Mouse (Mus musculus) MEL-GATA-1-ER (cell line): Measurements from ENCODE around the gene Cmtm4.

ENCODE experiments used
- DNase-seq: peaks from one replicate; pipeline ENCODE4 v3.0.0-alpha.2; 2012; ENCODE audit warnings: low read depth; ENCODE audit errors: extremely low read depth

The Cmtm4 gene

DNA sequence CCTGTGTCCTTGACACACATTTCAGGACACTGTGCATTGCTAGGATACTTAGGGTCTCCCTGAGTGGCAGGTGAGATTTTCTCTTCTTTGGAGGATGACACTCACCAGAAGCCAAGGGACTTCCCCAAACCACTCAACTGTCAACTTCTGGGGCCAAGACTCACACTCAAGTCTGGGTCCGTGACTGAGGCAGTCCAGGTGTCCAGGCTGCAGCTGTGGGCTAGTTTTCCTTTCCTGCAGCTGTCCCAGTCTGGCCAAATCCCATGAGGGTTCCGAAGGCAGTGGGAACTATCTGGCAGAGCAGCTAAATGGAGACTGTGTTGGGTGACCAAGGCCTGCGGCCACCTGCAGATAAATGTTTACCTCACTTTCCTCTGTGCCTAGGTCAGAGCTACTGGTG lies 16.4 kb upstream of the Cmtm4 start:
- DNase-seq, result no peak

DNA sequence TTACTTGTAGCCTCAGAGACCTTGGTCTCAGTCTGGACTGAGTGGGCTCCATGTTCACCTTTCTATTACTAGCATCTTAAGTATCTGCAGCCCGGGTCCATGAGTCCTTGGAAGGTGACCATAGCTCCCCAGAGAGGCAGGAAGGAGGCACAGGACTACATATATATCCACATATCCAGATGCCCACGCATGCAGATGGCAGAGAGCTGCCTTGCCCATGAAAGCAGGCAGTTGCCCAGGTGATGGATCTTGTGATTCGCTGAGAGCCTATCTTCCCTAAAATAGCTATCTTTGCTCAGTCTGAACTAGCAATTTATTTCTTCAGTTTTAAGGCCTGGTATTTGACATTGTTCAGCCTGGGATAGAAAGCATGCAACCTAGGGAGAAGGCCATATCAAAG lies 15.9 kb upstream of the Cmtm4 start:
- DNase-seq, result no peak

DNA sequence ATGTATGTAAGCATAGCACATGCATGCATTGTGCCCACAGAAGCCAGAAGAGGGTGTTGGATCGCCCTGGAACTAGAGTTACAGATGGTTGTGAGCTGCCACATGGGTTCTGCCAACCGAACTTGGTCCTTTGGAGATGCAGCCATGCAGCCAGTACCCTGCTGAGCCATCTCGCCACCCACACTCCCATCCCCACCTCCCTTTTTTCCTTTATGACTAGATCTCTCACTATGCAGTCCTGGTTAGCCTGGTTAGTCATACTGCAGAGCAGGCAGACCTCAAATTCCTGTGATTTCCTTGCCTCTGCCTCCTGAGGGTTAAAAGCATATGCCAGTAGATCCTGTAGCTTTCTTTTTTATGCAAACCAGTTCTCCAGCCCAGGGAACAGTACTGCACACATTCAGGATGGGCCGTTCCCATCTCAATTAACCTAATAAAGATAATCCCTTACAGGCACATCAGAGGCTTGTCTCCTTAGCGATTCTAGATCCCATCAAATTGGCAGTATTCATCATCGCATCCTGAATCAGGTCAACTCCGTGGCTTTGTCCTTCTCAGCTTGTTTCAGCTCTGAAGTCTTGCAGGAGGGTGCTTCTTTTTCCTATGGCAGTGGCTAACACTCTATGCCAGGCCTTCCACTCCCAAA lies 15.1 kb upstream of the Cmtm4 start:
- DNase-seq, result no peak

DNA sequence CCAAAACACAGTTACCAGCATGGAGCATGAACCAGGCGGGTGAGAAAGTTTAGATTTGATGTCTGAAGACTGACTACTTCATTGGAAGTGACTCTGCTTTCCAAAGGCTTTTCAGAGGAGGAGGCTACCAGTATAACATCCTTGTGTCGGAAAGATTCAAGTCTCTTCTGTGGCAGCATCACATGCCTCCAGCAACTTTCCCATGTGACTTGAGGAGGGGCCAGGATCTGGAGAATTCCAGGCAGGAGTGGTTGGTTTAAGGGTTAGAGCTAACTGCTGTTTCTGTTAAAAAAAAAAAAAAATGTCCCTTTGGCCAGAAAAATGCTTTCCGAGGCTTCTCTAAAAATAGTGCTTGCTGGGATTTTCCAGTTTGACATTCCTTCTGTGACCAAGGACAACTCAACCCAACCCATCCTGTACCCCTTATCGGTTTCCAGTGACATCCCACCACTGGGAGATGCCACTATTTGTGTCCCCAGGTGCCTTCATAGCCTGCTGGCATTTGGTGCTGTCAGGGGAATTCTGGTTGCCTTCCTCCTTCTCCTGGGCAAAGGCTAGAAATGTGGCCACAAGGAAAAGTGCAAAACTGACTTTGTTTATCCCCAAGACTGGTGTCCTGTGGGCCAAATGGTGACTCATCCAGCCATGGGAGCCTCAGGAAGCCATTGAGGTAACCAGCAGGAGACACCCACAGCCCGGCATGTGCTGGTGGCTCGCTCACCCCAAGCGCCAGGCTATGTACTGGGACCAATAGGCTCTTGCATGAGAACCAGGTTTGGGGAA lies 12.9 kb upstream of the Cmtm4 start:
- DNase-seq, result no peak

DNA sequence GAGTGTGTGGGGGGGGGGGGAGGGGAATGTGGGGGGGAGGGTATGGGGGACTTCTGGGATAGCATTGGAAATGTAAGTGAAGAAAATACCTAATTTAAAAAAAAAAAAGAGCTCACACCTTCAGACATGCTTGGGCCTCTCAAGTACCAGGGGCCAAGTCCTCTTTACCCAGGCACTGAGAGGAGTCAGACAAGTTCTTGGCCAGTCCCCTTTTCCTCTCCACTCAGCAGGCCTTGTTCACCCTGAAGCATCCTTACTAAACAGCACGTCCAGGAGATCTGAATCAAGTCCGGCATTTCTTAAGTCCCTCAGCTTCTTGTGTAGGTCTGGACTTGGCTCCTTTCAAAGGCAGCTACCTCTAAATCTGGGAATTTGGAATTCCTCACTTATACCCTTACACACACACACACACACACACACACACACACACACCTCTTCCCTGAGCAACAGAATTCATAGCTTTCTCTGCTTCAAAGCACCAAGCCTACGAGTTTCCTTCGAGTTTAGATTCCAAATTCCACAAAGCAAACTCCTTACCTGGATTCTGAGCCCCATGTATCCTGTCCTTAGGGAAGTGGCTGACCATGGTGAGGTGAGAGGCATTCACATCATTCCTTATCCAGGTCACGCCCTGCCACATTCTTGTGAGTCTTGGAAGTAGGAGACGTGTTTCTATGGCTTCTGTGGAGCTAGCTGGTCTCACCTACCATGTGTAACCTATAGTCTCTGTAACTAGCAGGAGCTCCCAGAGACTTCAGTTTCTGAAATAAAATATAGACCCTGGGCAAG lies 10.9 kb upstream of the Cmtm4 start:
- DNase-seq, result no peak

DNA sequence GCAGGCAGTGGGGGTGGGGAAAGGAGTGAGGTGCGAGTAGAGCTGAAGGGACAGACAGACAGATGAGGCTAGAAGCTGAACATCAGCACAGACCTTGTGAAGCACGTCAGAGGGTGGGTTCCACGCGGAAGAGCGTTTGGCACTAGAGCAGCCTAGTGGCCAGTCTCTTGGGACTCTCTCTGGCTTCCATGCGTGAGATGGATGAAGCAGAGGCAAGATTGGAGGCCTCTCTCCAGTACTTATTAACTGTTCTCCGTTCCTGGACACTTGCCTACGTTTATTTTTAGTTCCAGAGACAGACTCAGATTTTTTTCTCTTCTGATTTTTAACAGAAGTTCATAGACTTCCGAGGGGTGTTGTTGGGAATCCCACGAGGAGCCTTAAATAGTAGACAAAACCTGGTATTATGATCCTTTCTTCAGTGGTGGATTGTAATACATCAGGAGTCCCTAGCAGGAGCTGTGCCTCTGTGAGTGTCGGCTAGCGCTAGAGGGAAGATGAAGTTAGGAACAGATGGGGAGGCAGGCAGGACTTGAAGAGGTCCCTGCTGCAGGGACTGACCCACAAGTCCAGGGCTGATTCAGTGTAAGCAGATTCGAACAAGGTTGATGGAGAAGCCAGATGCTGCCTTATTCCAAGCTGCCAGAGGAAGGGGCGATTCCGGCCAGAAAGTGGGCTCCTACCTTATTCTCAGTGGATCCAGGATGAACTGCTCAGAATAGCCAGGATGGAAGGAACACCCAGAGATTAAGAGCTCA lies 10.0 kb upstream of the Cmtm4 start:
- no peak for DNase-seq

DNA sequence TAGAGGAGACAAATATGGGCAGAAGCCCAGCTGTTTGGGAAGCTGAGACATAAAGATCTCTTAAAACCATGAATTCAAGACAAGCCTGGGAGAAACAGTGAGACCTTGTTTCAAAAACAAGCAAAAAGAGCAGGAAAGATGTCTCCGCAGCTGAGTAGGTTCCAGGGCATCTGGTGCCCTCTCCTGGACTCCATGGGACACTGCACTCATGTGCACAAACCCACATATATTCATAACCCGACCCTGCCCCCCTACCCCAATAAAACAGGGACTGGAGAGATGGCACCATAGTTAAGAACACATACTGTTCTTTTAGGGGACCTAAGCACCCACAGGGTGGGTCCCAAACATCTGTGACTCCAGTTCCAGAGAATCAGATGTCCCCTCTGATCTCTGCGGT lies 8.0 kb upstream of the Cmtm4 start:
- peak; percentile 29 for DNase-seq

DNA sequence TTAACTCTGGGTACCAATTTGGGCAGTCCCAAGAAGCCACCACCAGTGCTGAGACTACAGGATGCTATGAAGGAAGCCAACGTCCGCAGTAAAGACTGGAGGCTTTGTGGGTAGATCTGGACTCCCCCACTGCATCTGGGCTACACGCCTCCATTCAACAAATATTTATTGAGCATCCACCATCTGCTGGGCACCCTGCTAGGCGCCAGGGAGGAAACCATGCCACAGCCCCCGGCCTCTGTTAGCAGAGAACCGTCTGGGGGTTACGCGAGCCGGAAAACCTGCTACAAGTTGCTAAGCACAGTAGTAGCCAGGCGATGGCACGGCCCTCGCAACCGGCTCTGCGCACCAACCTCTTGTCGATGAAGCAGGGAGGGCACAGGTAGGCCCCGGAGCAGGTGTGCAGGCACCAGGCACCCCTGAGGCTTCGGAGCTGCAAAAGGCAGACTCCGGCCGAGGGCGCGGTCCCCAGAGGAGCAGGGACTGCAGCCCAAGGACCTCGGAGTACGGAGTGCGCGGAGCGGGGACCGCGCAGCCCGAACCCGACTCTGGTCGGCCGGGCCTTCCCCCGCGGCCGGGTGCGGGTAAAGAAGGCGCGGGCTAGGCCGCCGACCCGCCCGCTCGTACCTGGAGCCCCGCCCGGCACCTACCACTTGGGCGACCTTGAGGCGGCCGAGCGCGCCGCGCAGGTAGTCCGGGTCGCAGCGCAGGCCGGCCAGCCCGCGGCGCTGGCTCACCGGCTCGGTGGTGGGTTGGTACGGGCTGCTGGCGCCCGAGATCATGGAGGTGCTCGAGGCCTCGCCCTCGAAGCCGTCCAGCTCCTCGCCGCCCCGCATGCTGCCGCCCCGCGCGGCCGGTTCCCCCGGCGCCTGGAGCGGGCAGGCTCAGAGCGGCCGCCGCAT lies 555 bp downstream of the Cmtm4 start:
- peak; percentile 7 for DNase-seq

DNA sequence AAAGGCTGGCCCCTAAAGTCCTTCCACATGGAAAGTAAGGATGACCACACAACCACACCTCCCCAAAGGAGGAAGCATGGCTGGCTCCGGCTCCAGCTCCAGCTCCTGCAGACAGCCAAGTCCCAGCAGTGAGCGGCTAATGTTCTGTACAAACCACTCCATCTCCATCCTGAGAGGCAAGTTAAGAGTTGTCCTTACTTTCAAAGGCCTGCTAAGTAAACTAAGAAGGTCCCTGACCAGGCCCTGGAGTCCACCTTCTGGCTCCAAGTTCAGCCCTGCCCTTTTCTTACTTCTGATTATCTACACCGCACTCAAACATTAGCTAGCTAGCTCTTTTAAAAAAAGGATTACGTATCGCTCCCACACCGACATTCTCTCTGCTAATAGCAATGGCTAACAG lies 1.8 kb downstream of the Cmtm4 start:
- no peak for DNase-seq

DNA sequence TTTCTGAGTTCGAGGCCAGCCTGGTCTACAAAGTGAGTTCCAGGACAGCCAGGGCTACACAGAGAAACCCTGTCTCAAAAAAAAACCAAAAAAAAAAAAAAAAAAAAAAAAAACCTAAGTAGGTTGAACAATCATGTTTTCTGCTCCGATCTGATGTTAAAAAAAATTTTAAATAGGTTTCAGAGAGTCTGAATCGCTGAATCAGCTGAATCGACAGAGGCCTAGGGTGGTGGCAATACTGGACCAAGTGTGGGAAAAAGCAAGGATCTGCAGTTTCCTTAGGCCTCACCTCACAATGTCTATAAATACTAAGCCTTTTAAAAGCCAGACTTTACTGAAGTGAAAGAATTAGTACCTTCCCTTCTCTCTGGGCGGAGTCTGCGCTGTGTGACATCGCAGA lies 2.5 kb downstream of the Cmtm4 start:
- no peak for DNase-seq

DNA sequence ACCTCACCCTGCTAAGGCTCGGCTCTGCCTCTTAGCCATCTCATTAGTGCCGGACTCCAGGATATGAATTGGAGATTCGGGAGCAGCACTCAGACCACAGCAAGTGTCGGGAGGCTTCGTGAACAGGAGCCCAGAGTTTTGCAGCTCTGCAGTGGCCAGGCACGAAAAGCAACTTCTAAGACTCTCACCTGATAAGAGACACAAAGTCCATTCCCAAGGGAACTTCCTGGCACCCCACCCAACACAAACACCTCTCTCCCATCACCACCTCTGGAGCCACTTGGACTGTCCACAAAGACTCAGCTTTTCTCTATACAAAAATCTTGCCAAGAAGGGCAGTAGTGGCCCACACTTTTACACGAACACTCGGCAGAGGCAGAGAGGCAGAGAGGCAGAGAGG lies 5.4 kb downstream of the Cmtm4 start:
- no peak for DNase-seq

DNA sequence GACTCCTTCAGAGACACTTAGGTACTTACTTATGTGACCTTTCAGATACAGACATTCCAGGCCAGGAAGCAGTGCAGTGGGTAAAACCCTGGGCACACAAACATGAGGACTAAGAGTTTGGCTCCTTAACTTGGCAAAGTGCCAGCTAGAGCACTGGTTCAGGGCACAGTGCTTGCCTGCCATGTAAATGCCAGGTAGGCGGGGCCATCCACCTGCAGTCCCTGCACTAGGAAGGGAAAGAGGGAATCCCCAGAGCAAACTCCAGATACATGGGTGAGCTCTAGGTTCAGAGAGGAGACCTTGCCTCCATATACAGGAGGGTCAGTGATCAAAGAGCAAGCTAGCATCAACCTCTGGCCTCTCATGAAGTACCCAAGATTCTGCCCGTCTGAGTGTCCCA lies 7.6 kb downstream of the Cmtm4 start:
- DNase-seq, result no peak

DNA sequence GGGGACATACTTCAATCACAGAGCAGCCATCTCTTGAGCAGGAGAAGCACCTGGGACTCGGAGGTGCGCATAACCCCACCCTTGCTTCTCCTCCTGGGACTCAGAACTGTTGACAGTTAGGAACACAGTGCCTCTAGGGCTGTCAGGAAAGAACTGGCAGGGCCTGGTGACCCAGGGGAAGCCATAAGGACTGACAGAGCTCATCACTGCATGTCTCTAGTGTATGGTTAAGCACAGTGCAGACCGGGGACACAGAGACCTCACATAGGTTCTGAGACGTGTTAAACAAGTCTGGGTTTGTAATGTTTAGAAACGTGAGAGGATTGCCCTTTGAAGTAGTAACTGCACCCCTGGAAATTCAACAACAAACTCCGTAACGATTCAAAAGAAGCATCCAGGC lies 8.1 kb downstream of the Cmtm4 start:
- no peak for DNase-seq

DNA sequence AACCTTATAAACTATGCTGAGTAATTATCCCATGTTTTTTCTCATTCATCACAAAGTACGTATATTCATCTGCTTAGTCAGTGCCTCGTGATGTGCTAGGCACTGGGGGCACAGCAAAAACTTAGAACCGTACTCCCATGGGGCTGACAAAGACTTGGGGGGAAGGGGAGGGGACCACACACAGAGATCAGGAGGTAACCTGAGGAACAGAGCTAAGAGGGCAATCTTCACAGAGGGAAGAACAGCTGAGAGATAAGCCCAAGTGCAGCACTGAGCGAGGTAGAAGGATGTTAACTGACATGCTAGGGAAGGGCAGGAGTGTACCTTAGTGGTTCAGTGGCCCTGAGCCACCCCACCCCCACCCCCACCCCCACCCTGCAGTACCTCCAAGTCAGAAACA lies 8.9 kb downstream of the Cmtm4 start:
- no peak for DNase-seq

DNA sequence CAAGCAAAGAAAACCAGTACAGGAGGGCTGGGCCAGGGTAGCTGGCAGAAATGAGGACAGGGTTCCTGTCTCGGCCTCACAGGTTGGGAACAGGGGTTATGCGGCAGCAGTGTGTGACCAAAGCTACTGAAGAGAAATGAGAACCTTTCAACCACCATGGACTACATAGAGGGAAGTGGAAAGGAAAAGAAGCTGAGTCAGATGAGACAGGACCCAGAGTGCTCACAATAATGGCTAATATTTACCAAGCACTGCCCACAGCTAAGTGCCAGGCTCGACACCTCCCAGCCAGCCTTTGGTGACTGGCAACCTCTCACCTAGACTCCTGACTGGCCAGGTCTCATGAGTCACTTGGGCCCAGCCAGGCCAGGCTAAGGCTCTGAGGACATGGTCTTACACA lies 11.6 kb downstream of the Cmtm4 start:
- DNase-seq, result no peak

DNA sequence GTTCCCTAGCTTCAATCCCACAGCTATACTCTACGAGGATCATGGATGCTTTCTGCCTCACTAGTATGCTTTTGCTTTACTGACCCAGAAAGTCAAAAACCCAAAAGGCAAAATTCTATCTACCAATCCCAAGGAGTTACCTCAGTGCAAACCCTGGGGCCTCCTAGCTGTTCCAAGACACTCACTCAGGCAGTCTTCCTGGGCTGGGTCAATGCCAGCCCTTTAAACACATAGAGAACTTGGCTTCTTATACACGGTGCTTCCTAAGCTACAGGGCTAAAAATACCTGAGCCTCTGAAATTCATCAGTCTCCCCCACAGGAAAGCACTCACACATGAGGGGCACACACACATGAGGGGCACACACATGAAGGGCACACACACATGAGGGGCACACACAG lies 12.3 kb downstream of the Cmtm4 start:
- no peak for DNase-seq

DNA sequence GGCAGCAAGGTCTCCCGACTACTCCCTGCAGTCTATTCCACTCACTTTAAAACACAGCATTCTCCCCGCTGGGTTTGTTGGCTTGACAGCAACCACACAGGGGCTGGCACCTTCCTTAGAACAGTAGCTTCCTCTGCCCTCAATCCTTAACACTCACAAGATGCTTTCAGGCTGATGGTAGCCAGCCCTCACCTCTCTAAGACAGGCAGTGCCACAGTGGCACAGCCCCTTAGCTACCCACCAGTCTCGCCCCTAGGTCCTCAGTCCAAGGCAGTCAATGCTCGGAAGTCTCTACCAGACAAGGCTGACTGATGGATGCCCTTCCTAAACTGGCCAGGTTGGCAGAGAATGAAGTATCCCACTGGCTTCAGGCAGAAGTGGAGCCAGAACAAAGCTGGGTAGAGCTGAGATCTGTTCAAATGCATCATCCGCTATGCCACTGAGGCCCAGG lies 14.6 kb downstream of the Cmtm4 start:
- DNase-seq, result no peak

DNA sequence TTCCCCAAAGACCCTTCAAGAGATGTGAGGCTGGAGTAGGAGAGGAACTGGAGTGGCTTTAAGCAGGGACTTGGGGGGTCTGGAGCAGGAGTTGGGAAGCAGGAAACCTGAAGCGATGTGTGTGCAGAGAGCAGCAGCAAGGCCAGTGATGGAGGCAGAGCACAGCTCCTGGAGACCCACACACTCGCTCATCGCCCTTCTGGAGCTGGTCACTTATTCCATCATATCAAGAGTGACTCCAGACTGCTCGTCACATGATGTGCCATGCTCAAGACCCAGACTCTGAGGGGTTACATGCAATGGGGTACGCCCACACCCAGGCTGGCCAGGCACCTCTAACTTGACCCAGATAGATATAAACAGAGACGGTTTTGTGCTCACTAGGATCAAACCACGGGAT lies 15.3 kb downstream of the Cmtm4 start:
- no peak for DNase-seq

DNA sequence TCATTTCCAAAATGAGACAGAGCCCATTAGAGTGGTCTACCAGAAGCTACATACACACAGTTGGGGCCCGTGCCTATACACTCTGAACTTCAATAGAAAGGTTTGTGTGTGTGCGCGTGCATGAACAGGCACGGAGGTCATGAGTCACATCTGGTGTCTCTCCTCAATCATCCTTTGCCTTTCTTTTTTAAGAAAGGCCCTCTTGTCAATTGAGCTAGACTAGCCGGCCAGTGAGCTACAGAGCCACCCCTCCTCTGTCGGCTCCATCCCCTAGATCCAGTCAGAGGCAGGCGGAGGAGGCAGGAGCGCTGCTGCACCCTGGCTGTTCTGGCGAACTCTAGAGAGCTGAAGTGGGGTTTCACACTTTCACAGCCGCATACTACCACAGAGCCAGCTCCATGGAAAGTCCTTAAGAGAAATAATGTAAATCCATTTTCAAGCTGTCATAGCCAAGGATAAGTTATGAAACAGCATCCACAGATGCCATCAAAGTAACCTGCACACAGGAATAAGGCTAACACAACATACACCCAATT lies 16.2 kb downstream of the Cmtm4 start:
- no peak for DNase-seq

DNA sequence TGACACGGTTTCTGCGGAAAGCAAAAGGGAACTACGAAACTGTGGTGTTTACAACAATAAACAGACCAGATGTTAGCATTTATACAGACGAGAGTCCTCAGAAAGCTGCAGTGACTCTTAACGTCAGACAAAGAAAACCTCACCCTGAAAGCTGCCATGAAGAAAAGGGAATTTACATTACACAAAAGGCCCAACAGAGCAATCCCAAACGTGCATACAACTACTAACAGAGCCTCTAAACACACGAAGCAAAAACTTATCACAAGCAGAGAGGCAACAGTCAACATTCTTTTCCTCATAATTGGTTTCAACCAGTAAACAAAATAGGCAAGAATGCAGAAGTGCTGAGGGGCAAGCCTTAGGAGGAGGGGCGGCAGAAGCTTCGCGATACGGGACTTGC lies 18.9 kb downstream of the Cmtm4 start:
- no peak for DNase-seq
